Mouse (Mus musculus) adrenal gland, adult 2 months (tissue): ENCODE measurements at regions not wholly inside any gene's neighbourhood (a gene's known extent, or its start where the extent isn't known, plus 50 kb on each side); places are given as distances from the start of the nearest gene placed in this dataset.

Experiments used
- DNase-seq: peaks from one replicate; pipeline ENCODE4 v3.0.0; 2021

DNA sequence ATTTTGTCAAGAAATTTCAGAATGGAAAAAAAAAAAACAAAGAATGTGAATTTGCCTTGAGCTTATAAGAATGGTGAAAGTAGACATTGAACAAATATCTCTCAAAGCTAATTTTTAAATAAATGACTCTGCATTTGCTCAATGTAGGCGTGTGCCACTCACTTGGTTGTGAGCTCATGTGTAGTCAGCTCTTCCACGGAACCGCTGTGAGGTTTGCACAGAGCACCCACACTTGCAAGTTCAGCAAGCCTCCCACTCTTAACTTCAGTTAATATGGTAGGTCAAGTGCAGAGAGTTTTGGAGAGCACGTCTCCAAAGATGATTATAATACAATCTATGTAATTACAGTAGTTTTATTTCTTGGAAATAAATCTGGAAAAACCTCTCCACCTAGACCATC lies 479.9 kb upstream of the Mef2c start:
- no peak for DNase-seq

DNA sequence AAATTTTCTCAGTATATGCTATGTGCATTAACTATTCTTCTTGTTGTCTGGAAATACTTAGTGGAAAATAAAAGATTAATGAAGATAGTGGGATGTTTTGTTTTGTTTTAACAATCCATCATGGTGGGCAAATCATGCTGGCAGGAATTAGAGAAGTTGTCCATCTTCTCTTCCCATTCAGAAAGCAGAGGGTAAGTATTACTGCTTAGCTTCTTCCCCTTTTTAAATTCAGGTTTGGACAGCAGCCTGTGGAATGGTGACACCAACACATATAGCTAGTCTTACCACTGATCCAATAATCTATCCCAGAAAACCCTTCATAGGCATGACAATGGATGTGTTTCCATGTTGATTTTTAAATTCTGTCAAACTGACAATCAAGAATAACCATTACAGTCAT lies 467.9 kb upstream of the Mef2c start:
- no peak for DNase-seq

DNA sequence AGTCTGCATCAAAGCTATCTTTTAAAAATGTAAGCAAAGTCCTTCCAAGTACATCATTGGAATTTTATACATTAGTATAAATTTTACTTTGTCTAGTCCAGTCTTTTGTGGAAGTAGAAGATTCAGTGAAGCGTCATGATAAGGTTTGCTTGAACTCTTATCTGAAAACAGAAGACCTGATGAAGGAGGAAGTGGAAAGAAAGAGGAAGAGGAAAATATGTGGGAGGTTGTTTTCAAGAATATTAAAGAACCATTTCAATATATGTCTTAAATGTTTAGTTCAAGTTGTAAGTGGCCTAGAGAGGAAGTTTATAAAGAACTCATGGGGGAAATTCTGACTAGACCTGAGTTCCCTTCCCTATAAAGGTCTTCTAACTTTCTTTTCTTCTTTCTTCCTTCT lies 462.3 kb upstream of the Mef2c start:
- no peak for DNase-seq

DNA sequence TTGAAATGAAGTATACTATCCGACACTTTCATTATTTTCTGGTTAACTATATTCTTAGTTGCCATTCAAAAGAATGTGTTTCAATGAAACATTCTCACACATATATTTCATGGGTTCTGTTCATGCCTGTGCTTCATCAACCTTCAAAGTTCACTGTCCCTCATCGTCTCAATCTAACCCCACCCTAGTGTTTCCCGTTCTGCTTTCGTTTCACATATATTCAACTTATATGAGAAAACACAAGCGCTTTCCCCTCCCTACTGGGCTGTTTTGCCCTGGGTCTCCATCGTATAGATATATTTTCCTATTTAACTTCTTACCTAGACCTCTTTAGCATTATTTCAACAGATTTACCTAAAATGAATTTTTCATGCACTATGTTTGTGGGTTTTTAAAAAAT lies 458.3 kb upstream of the Mef2c start:
- DNase-seq = no peak

GRCm38 (mm10) chr13:83045970-83046369 lies 457.9 kb upstream of the Mef2c start:
- no peak for DNase-seq

DNA sequence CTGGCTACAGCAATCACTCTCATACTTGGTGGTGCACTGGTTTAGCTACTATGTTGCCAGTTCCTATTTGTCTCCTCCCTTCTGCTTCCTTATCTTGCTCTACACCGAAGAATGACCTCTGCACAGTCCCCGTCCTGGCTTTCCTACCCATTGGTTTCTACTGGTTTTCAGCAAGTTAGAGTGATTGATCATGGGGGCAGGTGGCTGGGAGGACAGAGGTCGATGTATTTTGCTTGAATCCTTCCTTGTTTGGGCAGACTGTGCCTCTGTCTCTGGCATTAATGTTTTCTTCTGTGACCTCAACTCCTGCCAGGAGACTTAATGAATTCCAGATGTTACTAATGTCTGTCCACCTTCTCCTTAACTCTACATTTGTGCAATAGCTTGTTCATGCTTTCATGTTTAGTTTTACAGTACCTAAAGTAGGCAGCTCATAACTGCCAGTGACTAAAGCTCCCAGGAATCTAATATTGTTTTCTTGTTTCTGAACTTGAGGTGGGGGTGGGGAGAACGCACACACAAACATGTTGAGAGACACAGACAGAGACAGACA lies 457.2 kb upstream of the Mef2c start:
- DNase-seq = no peak

DNA sequence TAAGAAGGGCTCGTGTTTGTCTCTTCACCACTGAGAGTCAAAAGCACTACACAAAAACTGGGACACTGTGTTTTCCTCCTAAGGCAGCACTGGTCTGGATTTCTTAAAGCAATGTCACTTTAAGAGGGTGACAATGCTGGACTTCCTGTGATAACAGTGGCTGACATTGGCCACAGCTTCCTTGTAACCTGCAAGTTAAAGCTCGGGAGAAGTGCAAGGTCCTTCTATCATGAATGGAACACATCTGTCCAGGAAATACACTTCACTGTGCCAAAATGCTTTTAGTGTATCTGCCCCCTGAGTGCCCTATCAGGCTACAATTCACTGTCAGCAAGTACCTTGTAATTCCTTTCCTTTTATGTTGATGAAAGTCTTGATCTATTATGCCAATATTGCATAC lies 448.0 kb upstream of the Mef2c start:
- no peak for DNase-seq

GRCm38 (mm10) chr13:83056415-83056814 lies 447.4 kb upstream of the Mef2c start:
- no peak for DNase-seq

- peak; percentile 80 for DNase-seq
These were observed 439.1 kb upstream of the Mef2c start for GRCm38 (mm10) chr13:83064727-83065126.

GRCm38 (mm10) chr13:83065201-83065600 lies 438.6 kb upstream of the Mef2c start:
- DNase-seq = no peak

GRCm38 (mm10) chr13:83066115-83066753 lies 437.6 kb upstream of the Mef2c start:
- no peak for DNase-seq

DNA sequence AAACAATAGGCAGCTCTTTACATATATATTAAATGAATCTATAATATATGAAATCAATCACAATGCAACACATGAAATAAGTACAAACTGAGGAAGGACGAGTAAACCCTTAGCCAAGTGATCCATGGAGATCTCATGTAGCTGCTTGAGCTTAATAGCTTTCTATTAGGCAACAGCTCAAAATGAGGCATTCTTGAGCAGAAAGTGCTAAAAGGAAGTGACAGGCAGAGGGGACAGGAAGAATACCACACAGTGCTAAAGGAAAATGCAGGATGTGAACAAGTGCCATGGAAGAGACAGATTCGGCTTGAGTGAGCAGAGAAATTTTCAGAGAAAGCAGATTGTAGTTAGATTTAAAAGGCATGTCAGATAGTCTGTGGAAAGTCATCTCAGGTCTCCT lies 436.3 kb upstream of the Mef2c start:
- no peak for DNase-seq

DNA sequence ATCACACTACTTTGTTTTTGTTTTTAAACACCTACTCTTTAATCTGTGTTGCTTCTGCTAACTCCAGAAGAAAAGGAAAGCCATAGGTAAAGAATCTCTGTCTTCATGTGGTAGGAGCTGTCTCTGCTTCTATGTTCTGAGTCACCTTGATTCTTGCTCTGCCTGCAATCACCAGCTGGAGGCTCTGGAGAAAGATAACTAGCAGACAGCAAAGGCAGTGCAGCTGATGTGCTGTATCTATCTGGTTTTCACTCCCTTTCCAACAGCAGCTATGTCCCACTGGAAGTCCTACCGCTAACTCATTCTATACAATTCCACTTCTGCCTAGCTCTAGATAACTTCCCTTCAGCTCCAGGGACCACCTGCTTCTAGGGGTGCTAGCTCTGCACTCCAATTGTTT lies 435.2 kb upstream of the Mef2c start:
- no peak for DNase-seq

- DNase-seq = no peak
These were observed 434.5 kb upstream of the Mef2c start for GRCm38 (mm10) chr13:83069293-83069692.

GRCm38 (mm10) chr13:83072073-83072472 lies 431.8 kb upstream of the Mef2c start:
- DNase-seq = no peak

DNA sequence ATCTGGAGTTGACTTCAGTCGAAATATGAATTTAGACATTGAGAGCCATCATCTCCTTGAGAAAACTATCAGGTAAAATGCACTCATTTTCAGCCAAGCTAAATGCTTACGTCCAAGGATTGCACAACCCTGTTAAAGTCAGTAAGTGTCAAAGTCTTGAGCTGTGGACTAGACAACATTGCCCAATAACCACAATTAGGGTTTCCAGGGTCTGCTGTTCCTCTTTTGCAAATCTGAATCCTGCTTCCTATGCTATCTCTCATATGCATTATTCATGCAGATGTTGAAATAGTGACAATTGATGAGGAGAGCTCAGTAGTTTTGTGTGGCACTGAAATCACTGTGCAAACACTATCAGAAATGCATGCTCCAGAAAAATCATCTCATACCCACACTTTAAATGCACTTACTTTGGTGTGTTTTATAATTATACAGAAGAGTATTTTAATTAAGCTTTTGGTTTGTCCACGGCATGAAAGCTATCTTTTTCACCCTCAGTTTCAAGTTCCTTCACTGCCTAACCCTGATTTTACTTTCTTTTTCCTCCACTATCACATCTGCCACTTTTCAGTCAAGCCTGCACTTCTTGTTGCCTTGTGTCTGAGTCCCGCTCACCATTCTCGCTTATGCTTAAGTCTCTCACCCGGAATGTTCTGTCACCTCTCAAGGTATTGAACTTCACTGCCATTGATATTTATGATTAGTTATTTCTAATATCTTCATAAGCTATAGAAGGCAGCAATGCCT lies 429.4 kb upstream of the Mef2c start:
- no peak for DNase-seq

- no peak for DNase-seq
These were observed 428.4 kb upstream of the Mef2c start for GRCm38 (mm10) chr13:83075320-83075877.

DNA sequence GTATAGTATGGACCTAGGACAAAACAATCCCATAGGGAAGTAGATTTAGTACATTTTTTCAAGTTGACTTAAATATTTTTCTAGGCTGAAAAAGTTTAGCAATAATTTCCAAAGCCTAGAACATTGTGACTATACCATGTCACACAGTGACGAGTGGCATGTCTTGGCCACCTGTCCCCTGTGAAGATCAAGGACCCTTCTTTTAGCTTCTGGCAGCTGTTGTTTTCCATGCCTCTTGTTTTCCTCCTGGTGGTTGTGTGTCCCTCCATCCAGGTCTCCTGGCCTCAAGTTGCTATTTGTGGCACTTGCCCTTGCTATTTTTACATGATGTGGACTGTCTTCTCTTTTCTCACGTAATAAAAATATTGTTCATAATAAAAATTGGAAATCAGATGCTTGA lies 427.2 kb upstream of the Mef2c start:
- no peak for DNase-seq

- no peak for DNase-seq
These were observed 426.7 kb upstream of the Mef2c start for GRCm38 (mm10) chr13:83077085-83077484.

- no peak for DNase-seq
These were observed 424.5 kb upstream of the Mef2c start for GRCm38 (mm10) chr13:83079291-83079690.

DNA sequence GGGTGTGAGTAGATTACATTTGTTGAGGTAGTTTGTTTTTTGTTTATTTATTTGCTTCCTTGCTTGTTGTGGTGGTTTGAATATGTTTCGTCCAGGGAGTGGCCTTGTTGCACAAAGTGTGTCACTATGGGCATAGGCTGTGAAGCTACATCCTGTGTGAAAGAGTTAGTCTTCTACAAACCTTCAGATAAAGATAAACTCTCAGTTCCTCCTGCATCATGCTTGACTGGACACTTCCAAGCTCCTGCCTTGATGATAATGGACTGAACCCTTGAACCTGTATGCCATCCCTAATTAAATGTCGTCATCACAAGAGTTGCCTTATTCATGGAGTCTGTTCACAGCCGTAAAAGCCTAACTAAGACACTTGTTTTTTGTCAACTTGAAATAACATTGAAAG lies 418.9 kb upstream of the Mef2c start:
- DNase-seq = no peak

GRCm38 (mm10) chr13:83099908-83100307 lies 403.9 kb upstream of the Mef2c start:
- no peak for DNase-seq

DNA sequence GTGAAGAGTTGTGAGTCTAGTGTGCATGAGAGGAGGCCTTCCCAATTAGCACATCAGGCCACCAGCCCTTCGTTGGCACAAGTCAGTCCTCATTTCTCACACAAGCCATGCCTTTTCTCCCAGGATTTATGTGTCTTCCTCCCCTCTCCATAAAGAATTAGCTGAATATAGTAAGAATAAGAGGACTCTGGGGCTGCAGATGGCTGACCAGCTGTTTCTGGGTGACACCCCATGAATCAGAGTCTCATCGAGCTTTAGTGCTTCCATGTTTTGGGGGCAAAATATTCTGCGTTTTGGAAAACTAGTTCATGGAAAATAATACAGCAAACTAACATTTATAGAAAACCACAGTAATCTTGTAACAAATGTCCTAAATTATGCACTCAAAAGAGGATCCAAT lies 393.2 kb upstream of the Mef2c start:
- DNase-seq = no peak

GRCm38 (mm10) chr13:83111503-83111902 lies 392.3 kb upstream of the Mef2c start:
- DNase-seq = no peak
